Mouse (Mus musculus) neutrophil, adult 5-6 weeks (primary cell): ENCODE measurements at regions not wholly inside any gene's neighbourhood (a gene's known extent, or its start where the extent isn't known, plus 50 kb on each side); places are given as distances from the start of the nearest gene placed in this dataset.

Experiments used
- ATAC-seq: fragments of 151-379, 151-347 bp; 2 replicates; pipeline ENCODE4 v1.8.0; 2017; ENCODE audit warnings: mild to moderate bottlenecking, moderate TSS enrichment; ENCODE audit not compliant: insufficient number of reproducible peaks, poor library complexity, low FRiP score, severe bottlenecking; ENCODE audit errors: extremely low read depth

GRCm38 (mm10) chr7:116816494-116816893, 312.3 kb downstream of the Nucb2 start:
- ATAC-seq: no peak

- no peak for ATAC-seq
These were observed 313.8 kb downstream of the Nucb2 start for GRCm38 (mm10) chr7:116817991-116818390.

- no peak for ATAC-seq
These were observed 316.4 kb downstream of the Nucb2 start for GRCm38 (mm10) chr7:116820613-116821012.

DNA sequence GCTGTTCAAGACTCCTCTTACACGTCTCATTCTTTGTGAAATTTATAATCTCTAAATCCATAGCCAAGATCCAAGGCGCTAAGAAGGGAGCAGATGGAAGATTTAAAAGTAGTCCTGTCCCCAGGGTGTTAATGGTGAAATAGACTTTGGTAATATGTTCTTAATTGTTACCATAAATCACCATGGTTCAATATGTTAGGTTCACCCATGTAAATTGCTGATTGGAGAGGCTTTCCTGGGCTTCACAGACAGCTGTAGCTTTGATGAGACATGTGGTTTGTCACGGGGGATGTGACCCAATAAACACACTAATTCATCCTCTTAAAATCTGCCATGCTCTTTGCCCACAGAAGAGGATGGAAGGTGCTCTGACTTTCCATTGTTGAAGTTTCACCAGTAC, 338.7 kb downstream of the Nucb2 start:
- ATAC-seq: no peak

- ATAC-seq: no peak
These were observed 343.9 kb downstream of the Nucb2 start for GRCm38 (mm10) chr7:116847846-116848730.

- no peak for ATAC-seq
These were observed 349.2 kb downstream of the Nucb2 start for GRCm38 (mm10) chr7:116853351-116853750.

GRCm38 (mm10) chr7:116857141-116857540, 353.0 kb downstream of the Nucb2 start:
- ATAC-seq: no peak

DNA sequence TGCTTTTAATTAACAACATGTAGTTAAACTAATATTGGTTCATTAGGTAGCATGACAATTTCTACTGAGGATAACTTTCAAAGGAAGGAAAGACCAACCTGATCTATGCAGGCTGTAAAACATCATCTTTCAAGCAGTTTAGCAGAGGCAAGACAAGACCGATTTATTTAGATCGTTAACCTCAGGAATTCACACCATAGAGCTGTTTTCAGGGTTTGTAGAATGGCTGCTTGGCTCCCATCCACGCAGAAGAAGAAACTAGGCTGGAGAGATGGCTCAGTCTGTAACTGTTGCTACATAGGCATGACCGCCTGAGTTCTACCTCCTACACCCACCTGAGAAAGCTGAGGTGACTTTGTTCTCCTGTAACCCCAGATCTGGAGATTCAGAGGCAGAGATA, 353.6 kb downstream of the Nucb2 start:
- ATAC-seq: no peak

GRCm38 (mm10) chr7:116882268-116882964, 378.2 kb downstream of the Nucb2 start:
- ATAC-seq: no peak

DNA sequence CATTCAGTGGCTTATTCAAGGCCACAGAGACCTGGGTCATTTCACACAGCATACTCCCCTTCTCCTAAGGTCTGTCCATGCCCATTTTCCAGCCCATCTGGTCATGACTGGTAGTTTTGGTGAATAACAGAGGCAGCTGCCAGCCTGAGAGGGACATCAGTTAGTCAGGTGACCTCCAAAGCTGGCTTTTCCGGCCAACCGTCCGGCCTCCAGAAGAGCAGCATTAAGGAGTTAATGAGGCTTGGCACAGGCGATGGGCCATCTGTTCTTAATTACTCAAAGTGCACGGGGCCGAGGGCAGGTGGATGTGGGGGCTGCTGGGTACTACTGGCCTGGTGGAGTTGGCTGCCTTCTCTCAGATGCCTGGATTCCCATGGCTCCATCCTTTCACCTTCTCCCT, 389.7 kb downstream of the Nucb2 start:
- ATAC-seq: no peak

DNA sequence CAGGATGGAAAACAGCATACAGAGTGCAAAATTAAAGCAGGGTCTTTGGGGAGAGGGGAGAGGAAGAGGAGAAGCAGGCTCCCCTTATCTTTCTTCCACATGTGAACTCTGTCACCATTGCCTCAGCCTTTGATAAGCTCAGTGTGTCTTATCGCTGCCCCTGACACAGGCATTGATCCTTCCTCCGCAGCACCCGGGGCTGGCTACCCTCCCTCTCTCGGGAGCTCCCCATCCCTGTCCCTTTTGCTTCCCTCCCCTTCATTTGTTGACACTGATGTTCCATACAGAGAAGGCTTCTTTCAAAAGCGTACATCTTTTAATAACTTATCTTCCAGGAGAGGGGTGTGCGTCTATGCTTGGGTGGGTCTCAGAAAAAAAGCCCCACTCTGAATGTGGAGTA, 411.6 kb downstream of the Nucb2 start:
- no peak for ATAC-seq

DNA sequence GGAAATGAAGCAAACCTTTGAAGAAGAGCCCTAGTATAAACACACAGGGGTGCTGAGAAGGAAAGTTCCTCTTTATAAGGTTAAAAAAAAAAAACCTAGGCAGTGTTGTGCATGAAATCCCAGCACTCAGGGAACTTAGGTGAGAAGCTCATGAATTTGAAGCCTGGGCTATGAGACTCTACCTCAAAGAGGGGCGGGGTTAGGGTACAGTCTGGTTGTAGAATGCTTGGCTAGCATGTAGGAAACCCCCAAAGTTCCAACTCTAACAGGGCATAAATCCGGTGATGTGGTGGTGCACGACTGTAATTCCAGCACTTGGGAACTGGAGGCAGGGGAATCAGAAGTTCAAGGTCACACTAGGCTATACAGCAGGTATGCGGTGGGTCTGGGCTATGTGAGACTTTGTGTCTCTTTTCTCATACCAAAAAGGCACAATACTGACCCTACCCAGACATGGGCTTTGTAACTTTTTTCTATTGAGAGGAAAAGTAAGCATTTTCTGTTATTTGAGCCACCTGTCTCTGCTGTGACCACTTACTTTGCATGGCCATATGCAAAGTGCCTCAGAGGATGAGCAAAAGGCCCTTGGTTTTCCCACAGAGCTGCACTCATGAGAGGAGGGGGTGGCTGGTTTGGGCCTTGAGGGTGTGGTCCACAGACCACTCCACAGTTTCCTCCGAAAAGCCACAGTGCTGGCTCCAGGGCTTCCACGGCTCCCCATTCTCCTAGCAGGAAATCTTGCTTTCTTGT, 413.9 kb downstream of the Nucb2 start:
- peak; percentile 27; the same call in 1 of the 2 replicates for ATAC-seq

- ATAC-seq: no peak
These were observed 434.3 kb upstream of the Xylt1 start for GRCm38 (mm10) chr7:116946448-116946847.

DNA sequence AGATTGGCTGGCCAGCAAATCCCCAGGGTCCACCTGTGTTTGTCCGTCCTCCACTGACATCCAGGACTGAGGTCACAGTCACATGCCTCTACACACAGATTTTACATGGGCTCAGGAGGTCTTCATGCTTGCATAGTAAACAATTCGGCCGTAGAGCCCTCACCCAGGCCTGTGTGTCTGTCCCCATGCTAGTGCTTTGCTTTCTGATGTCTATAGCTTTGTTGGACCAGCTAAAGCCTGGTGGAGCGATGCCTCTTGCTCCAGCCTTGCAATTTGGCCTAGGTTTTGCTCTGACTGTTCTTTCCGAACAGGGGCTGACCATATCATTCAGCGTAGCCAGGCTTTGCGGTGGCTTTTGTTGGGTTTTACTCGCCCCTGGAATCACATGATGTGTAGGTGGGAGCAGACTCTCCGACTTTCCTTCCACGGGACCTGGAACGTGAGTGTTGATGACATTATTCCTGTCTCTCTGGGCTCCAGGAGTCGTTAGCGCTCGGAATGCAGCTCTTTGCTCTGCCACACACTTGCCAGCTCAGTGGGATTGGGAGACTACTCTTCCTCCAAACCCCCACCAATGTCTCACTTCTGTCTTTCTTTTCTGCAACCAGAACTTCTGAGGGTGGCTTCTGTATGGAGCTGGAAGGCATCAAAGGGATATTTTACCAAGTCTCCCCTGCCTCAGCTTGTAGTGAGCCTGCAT, 421.4 kb upstream of the Xylt1 start:
- no peak for ATAC-seq

- no peak for ATAC-seq
These were observed 416.9 kb upstream of the Xylt1 start for GRCm38 (mm10) chr7:116963839-116964238.

- ATAC-seq: no peak
These were observed 389.4 kb upstream of the Xylt1 start for GRCm38 (mm10) chr7:116991351-116991750.

DNA sequence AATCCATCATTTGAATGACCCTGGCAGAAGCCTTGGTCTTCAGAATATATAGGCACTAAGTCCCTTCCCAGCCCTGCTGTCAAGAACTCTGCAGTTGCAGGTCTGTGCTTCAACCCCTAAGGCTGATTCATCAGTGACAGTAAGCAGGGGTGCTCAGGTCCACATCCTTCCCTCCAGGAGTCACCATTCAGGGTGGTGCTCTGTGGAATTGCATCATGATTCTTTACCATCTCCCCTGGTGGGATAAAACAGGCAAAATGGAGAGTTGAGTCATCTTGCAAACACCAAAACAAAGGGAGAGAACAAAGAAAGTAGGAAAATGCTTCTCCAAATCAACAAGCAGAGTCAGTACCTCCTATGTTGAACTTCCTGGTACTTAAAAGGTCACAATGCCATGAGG, 388.6 kb upstream of the Xylt1 start:
- no peak for ATAC-seq

DNA sequence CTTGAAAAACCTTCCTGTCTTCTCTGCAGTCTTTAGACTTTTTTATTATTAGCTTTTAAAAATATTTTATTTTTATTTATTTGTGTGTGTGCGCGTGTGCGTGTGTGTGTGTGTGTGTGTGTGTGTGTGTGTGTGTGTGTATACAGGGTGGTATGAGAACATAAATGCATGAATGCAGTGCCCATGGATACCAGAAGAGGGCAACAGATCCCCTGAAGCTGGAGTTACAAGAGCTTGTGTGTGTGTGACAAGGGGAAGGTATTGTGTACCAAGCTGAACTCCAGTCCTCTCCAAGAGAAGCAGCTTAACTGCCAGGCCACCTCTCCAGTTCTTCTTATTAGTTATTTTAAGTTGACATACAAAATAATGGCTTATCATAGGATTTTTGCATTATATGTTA, 385.0 kb upstream of the Xylt1 start:
- no peak for ATAC-seq

DNA sequence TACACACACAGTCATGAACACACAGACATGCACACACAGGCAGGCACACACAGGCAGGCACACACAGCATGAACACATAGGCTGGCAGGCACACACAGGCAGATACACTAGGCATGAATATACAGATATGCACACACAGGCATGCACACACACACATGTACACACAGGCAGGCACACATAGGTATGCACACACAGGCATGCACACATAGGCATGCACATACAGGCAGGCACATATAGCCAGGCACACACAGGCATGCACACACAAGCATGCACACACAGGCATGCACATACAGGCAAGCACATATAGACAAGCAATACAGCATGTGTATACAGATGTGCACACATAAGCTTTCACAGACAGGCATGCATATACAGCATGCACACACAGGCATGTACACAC, 377.6 kb upstream of the Xylt1 start:
- no peak for ATAC-seq
